Mouse (Mus musculus) MEL (cell line): ENCODE results near the gene Borcs7. TPM values are rescaled to one million over a fixed set of nuclear protein-coding genes. Genes with fewer than 3 reads are reported as not detected.
A peak's percentile ranks its signal among the peaks of the same experiment; 100 is the strongest.

Experiments used
- DNase-seq: peaks from one replicate; pipeline ENCODE4 v3.0.0; 2011; ENCODE audit warnings: low read depth, low spot score
- H3K27ac ChIP-seq: 2 replicates; pipeline ENCODE4 v1.5.1; 2012; ENCODE audit warnings: low read depth, mild to moderate bottlenecking, control low read depth, low read length, moderate library complexity; ENCODE audit not compliant: control insufficient read depth
- H3K27me3 ChIP-seq, 2 experiments: fragments of 150-350 bp in 1 of 2; sonication (generic) in 1 of 2; 2 replicates each; pipeline ENCODE4 v1.6.1; 2012; ENCODE audit warnings: low read length in 2 of 2, mild to moderate bottlenecking in 2 of 2, improper control_type of control experiment in 1 of 2, moderate library complexity in 1 of 2; ENCODE audit not compliant: insufficient read depth in 2 of 2, control insufficient read depth in 1 of 2
- H3K36me3 ChIP-seq, 2 experiments: 2 replicates each; pipeline ENCODE4 v1.6.1; 2012 to 2014; ENCODE audit warnings: low read length in 2 of 2, improper control_type of control experiment in 1 of 2, inconsistent platforms in 1 of 2, mild to moderate bottlenecking in 1 of 2; ENCODE audit not compliant: insufficient read depth in 2 of 2, control insufficient read depth in 1 of 2
- H3K4me1 ChIP-seq, 2 experiments: fragments of 150-350 bp in 1 of 2; sonication (generic) in 1 of 2; 2 replicates each; pipeline ENCODE4 v1.6.1; 2012; ENCODE audit warnings: low read length in 2 of 2, improper control_type of control experiment in 1 of 2, mild to moderate bottlenecking in 1 of 2; ENCODE audit not compliant: insufficient read depth in 2 of 2, control insufficient read depth in 1 of 2
- H3K4me3 ChIP-seq, 2 experiments: fragments of 150-350 bp in 1 of 2; sonication (generic) in 1 of 2; 2 replicates each; pipeline ENCODE4 v1.5.1; 2012; ENCODE audit warnings: low read depth in 2 of 2, low read length in 2 of 2, mild to moderate bottlenecking in 2 of 2, moderate library complexity in 2 of 2, control low read depth in 1 of 2, improper control_type of control experiment in 1 of 2; ENCODE audit not compliant: control insufficient read depth in 1 of 2, insufficient read depth in 1 of 2
- H3K79me2 ChIP-seq: 2 replicates; pipeline ENCODE4 v1.6.1; 2012; ENCODE audit warnings: mild to moderate bottlenecking, low read length, moderate library complexity; ENCODE audit not compliant: control insufficient read depth, poor library complexity, insufficient read depth
- H3K9ac ChIP-seq: 2 replicates; pipeline ENCODE4 v1.6.1; 2012; ENCODE audit warnings: low read depth, mild to moderate bottlenecking, control low read depth, low read length, moderate library complexity; ENCODE audit not compliant: control insufficient read depth, poor library complexity, severe bottlenecking
- H3K9me3 ChIP-seq: fragments of 150-350 bp; sonication (generic); replicated peaks from 2 replicates; pipeline ENCODE4 v1.6.1; 2012; ENCODE audit warnings: mild to moderate bottlenecking, low read length, improper control_type of control experiment, moderate library complexity; ENCODE audit not compliant: insufficient read depth
- BHLHE40 ChIP-seq: IDR thresholded peaks from 2 replicates; pipeline ENCODE4 v1.6.1; 2012; ENCODE audit warnings: low read depth, mild to moderate bottlenecking, inconsistent platforms, low read length, improper control_type of control experiment, borderline replicate concordance
- CHD1 ChIP-seq: IDR thresholded peaks from 2 replicates; pipeline ENCODE4 v1.6.1; 2012; ENCODE audit warnings: low read depth, mild to moderate bottlenecking, inconsistent platforms, low read length, improper control_type of control experiment
- CHD2 ChIP-seq: IDR thresholded peaks from 2 replicates; pipeline ENCODE4 v1.6.1; 2011; ENCODE audit warnings: low read length, improper control_type of control experiment
- CTCF ChIP-seq, 3 experiments: IDR thresholded peaks in 2 of 3; conservative IDR thresholded peaks in 1 of 3; 2 replicates each; pipeline ENCODE4 v1.5.1; 2011 to 2012; ENCODE audit warnings: low read length in 3 of 3, low read depth in 2 of 3, mild to moderate bottlenecking in 2 of 3, improper control_type of control experiment in 1 of 3, inconsistent platforms in 1 of 3, mixed read lengths in 1 of 3, moderate library complexity in 1 of 3; ENCODE audit not compliant: control insufficient read depth in 1 of 3, insufficient read depth in 1 of 3, poor library complexity in 1 of 3, severe bottlenecking in 1 of 3
- E2F4 ChIP-seq: IDR thresholded peaks from 2 replicates; pipeline ENCODE4 v1.6.1; 2011; ENCODE audit warnings: low read depth, low read length, improper control_type of control experiment, borderline replicate concordance
- ELF1 ChIP-seq: IDR thresholded peaks from 2 replicates; pipeline ENCODE4 v1.6.1; 2014; ENCODE audit warnings: low read depth, mild to moderate bottlenecking, inconsistent platforms, low read length, improper control_type of control experiment, moderate library complexity
- EP300 ChIP-seq, 2 experiments: IDR thresholded peaks; 2 replicates each; pipeline ENCODE4 v1.6.1; 2011; ENCODE audit warnings: improper control_type of control experiment in 2 of 2, low read length in 2 of 2, low read depth in 1 of 2, mild to moderate bottlenecking in 1 of 2
- ETS1 ChIP-seq: IDR thresholded peaks from 2 replicates; pipeline ENCODE4 v1.6.1; 2012; ENCODE audit warnings: low read depth, mild to moderate bottlenecking, inconsistent platforms, low read length, improper control_type of control experiment, moderate library complexity
- GABPA ChIP-seq: IDR thresholded peaks from 2 replicates; pipeline ENCODE4 v1.6.1; 2012; ENCODE audit warnings: low read depth, mild to moderate bottlenecking, inconsistent platforms, low read length, improper control_type of control experiment, moderate library complexity
- GATA1 ChIP-seq: IDR thresholded peaks from 2 replicates; pipeline ENCODE4 v1.6.1; 2011; ENCODE audit warnings: low read depth, low read length, improper control_type of control experiment
- JUND ChIP-seq: IDR thresholded peaks from 2 replicates; pipeline ENCODE4 v1.6.1; 2011; ENCODE audit warnings: low read depth, mild to moderate bottlenecking, improper control_type of control experiment, low read length
- KAT2A ChIP-seq: conservative IDR thresholded peaks from 2 replicates; pipeline ENCODE4 v1.6.1; 2012; ENCODE audit warnings: low read depth, low read length, improper control_type of control experiment, inconsistent platforms
- MAFK ChIP-seq: IDR thresholded peaks from 2 replicates; pipeline ENCODE4 v1.6.1; 2011; ENCODE audit warnings: low read depth, mild to moderate bottlenecking, low read length, improper control_type of control experiment, borderline replicate concordance
- MAX ChIP-seq: IDR thresholded peaks from 2 replicates; pipeline ENCODE4 v1.6.1; 2011; ENCODE audit warnings: low read length, improper control_type of control experiment
- MAZ ChIP-seq: IDR thresholded peaks from 2 replicates; pipeline ENCODE4 v1.6.1; 2012; ENCODE audit warnings: low read depth, mild to moderate bottlenecking, inconsistent platforms, low read length, improper control_type of control experiment
- MEF2A ChIP-seq: IDR thresholded peaks from 2 replicates; pipeline ENCODE4 v1.6.1; 2014; ENCODE audit warnings: low read depth, mild to moderate bottlenecking, inconsistent platforms, low read length, improper control_type of control experiment; ENCODE audit not compliant: poor library complexity, insufficient replicate concordance, severe bottlenecking; ENCODE audit errors: extremely low read depth
- MXI1 ChIP-seq: IDR thresholded peaks from 2 replicates; pipeline ENCODE4 v1.6.1; 2011; ENCODE audit warnings: mild to moderate bottlenecking, low read depth, low read length, improper control_type of control experiment
- MYC ChIP-seq: IDR thresholded peaks from 2 replicates; pipeline ENCODE4 v1.6.1; 2011; ENCODE audit warnings: low read depth, mild to moderate bottlenecking, low read length, improper control_type of control experiment, moderate library complexity
- NELFE ChIP-seq: IDR thresholded peaks from 2 replicates; pipeline ENCODE4 v1.6.1; 2011; ENCODE audit warnings: low read depth, low read length, improper control_type of control experiment
- NRF1 ChIP-seq: IDR thresholded peaks from 2 replicates; pipeline ENCODE4 v1.6.1; 2014; ENCODE audit warnings: low read depth, mild to moderate bottlenecking, inconsistent platforms, low read length, improper control_type of control experiment, moderate library complexity; ENCODE audit not compliant: poor library complexity, insufficient read depth, severe bottlenecking
- POLR2A ChIP-seq, 2 experiments: IDR thresholded peaks; 2 replicates each; pipeline ENCODE4 v1.6.1; 2011 to 2012; ENCODE audit warnings: low read length in 2 of 2, mild to moderate bottlenecking in 2 of 2, control low read depth in 1 of 2, improper control_type of control experiment in 1 of 2, low read depth in 1 of 2, moderate library complexity in 1 of 2; ENCODE audit not compliant: control insufficient read depth in 1 of 2, insufficient read depth in 1 of 2, poor library complexity in 1 of 2
- POLR2AphosphoS2 ChIP-seq: IDR thresholded peaks from 2 replicates; pipeline ENCODE4 v1.6.1; 2011; ENCODE audit warnings: low read length, improper control_type of control experiment
- POLR2AphosphoS5 ChIP-seq: IDR thresholded peaks from 2 replicates; pipeline ENCODE4 v1.6.1; 2012; ENCODE audit warnings: low read depth, borderline replicate concordance, mild to moderate bottlenecking, inconsistent platforms, low read length, moderate library complexity, mixed read lengths
- RAD21 ChIP-seq: IDR thresholded peaks from 2 replicates; pipeline ENCODE4 v1.6.1; 2011; ENCODE audit warnings: mild to moderate bottlenecking, low read depth, low read length, improper control_type of control experiment
- RCOR1 ChIP-seq: IDR thresholded peaks from 2 replicates; pipeline ENCODE4 v1.6.1; 2012; ENCODE audit warnings: low read depth, mild to moderate bottlenecking, inconsistent platforms, low read length, improper control_type of control experiment
- SIN3A ChIP-seq: IDR thresholded peaks from 2 replicates; pipeline ENCODE4 v1.6.1; 2012; ENCODE audit warnings: low read length, improper control_type of control experiment, inconsistent platforms
- SMC3 ChIP-seq: IDR thresholded peaks from 2 replicates; pipeline ENCODE4 v1.6.1; 2011; ENCODE audit warnings: low read depth, low read length, improper control_type of control experiment
- TAL1 ChIP-seq: IDR thresholded peaks from 2 replicates; pipeline ENCODE4 v1.6.1; 2012; ENCODE audit warnings: mild to moderate bottlenecking, inconsistent platforms, low read length, moderate library complexity, mixed read lengths
- TBP ChIP-seq: IDR thresholded peaks from 2 replicates; pipeline ENCODE4 v1.8.0; 2011; ENCODE audit warnings: low read depth, low read length, improper control_type of control experiment
- TCF12 ChIP-seq: IDR thresholded peaks from 2 replicates; pipeline ENCODE4 v1.6.1; 2014; ENCODE audit warnings: low read depth, mild to moderate bottlenecking, inconsistent platforms, low read length, improper control_type of control experiment, moderate library complexity
- UBTF ChIP-seq: IDR thresholded peaks from 2 replicates; pipeline ENCODE4 v1.6.1; 2012; ENCODE audit warnings: low read depth, mild to moderate bottlenecking, inconsistent platforms, low read length, improper control_type of control experiment, moderate library complexity, borderline replicate concordance; ENCODE audit not compliant: insufficient read depth
- USF1 ChIP-seq: IDR thresholded peaks from 2 replicates; pipeline ENCODE4 v1.6.1; 2014; ENCODE audit warnings: low read depth, mild to moderate bottlenecking, inconsistent platforms, low read length, improper control_type of control experiment, moderate library complexity
- USF2 ChIP-seq, 2 experiments: IDR thresholded peaks; 2 replicates each; pipeline ENCODE4 v1.6.1; 2011 to 2012; ENCODE audit warnings: improper control_type of control experiment in 2 of 2, low read length in 2 of 2, borderline replicate concordance in 1 of 2, inconsistent platforms in 1 of 2, low read depth in 1 of 2, mild to moderate bottlenecking in 1 of 2; ENCODE audit not compliant: insufficient read depth in 1 of 2
- ZC3H11A ChIP-seq: IDR thresholded peaks from 2 replicates; pipeline ENCODE4 v1.6.1; 2012; ENCODE audit warnings: low read depth, mild to moderate bottlenecking, inconsistent platforms, low read length, improper control_type of control experiment
- ZKSCAN1 ChIP-seq: IDR thresholded peaks from 2 replicates; pipeline ENCODE4 v1.6.1; 2012; ENCODE audit warnings: low read depth, mild to moderate bottlenecking, inconsistent platforms, low read length, improper control_type of control experiment, moderate library complexity
- ZMIZ1 ChIP-seq: IDR thresholded peaks from 2 replicates; pipeline ENCODE4 v1.6.1; 2012; ENCODE audit warnings: low read depth, mild to moderate bottlenecking, inconsistent platforms, low read length, improper control_type of control experiment, moderate library complexity
- ZNF384 ChIP-seq: IDR thresholded peaks from 2 replicates; pipeline ENCODE4 v1.6.1; 2012; ENCODE audit warnings: low read depth, mild to moderate bottlenecking, inconsistent platforms, low read length, improper control_type of control experiment
- polyA plus RNA-seq, 2 experiments: library from polyadenylated mRNA; stranded (reverse) in 1 of 2; unstranded in 1 of 2; fragments of >175 nt in 1 of 2; fragments of >200 nt in 1 of 2; gene quantifications; 2 replicates each; pipeline versions ENCODE4 v1.2.1 to v1.2.4; 2012; ENCODE audit warnings: low replicate concordance in 2 of 2, low read depth in 1 of 2; ENCODE audit not compliant: insufficient read length in 2 of 2, insufficient read depth in 1 of 2, missing spikeins in 1 of 2
- total RNA-seq: library from RNA; depleted of rRNA; stranded (reverse); fragments of 300-350 nt; gene quantifications from 2 replicates; pipeline ENCODE4 v1.2.3, GENCODE M21; 2012

Gene Borcs7
- total and polyA plus RNA-seq, 3 experiments = 4.1 to 11.1 TPM; not detected in 1

- peak overlapping the region; percentile 39 to 65 for H3K4me3 ChIP-seq
- no peaks in the 10 kb centered on the region for H3K79me2 ChIP-seq
- peak overlapping the region; percentile 27; the same call in 1 of the 2 replicates for H3K9ac ChIP-seq
- DNase-seq = peak; percentile 89
- peaks cover 0 to 18% of the 10 kb centered on the region in 2 experiments; a peak in 2 of 4 replicates for H3K36me3 ChIP-seq
- no peak overlapping the region for H3K27ac ChIP-seq
- H3K9me3 ChIP-seq = no peaks in the 10 kb centered on the region
- H3K27me3 ChIP-seq = no peaks in the 10 kb centered on the region
- peaks cover 6 to 27% of the 10 kb centered on the region in 2 experiments for H3K4me1 ChIP-seq
- TF ChIP-seq SIN3A (peak; percentile 86), ETS1 (peak; percentile 76), NELFE (no peak), RCOR1 (peak; percentile 67), SMC3 (peak; percentile 56), E2F4 (no peak), ZMIZ1 (no peak), MXI1 (peak; percentile 86), ZKSCAN1 (no peak), TBP (no peak), USF1 (no peak), CHD1 (0 out of 2 replicates have a peak, but pooled peaks have one; percentile 51), GATA1 (peak; percentile 91), ZNF384 (0 out of 2 replicates have a peak, but pooled peaks have one; percentile 23), NRF1 (no peak), JUND (0 out of 2 replicates have a peak, but pooled peaks have one; percentile 35), MYC (peak; percentile 93), BHLHE40 (no peak), ZC3H11A (no peak; the same call in 1 of the 2 replicates), EP300 (IDR thresholded peaks at IDR 0.05; ENCODE audit: low read depth in 1 of 2, low read length in 2 of 2) (peak; percentile 66 to 82), CTCF (IDR thresholded peaks at IDR 0.05 in 2 of 3, conservative IDR thresholded peaks at IDR 0.05 in 1 of 3; ENCODE audit: control insufficient read depth in 1 of 3, insufficient read depth in 1 of 3, low read depth in 2 of 3, low read length in 3 of 3, poor library complexity in 1 of 3, severe bottlenecking in 1 of 3) (no peak), MEF2A (peak; percentile 25; the same call in 1 of the 2 replicates), ELF1 (0 out of 2 replicates have a peak, but pooled peaks have one; percentile 29), GABPA (no peak), POLR2AphosphoS2 (no peak), POLR2A (IDR thresholded peaks at IDR 0.05; ENCODE audit: control insufficient read depth in 1 of 2, insufficient read depth in 1 of 2, low read depth in 1 of 2, low read length in 2 of 2, poor library complexity in 1 of 2) (no peak), TCF12 (peak; percentile 56; the same call in 1 of the 2 replicates), KAT2A (no peak), RAD21 (peak; percentile 14; the same call in 1 of the 2 replicates), POLR2AphosphoS5 (no peak), UBTF (no peak), USF2 (IDR thresholded peaks at IDR 0.05; ENCODE audit: borderline replicate concordance in 1 of 2, insufficient read depth in 1 of 2, low read depth in 1 of 2, low read length in 2 of 2) (no peak), CHD2 (no peak), MAFK (no peak), MAZ (no peak), MAX (peak; percentile 76), TAL1 (no peak; the same call in 1 of the 2 replicates)
Observed at GRCm38 (mm10) chr19:46669802-46670201, 19.9 kb upstream of the Borcs7 start.
